9 mouse cellular contexts compared by ENCODE assay signal in the genomic region with DNA sequence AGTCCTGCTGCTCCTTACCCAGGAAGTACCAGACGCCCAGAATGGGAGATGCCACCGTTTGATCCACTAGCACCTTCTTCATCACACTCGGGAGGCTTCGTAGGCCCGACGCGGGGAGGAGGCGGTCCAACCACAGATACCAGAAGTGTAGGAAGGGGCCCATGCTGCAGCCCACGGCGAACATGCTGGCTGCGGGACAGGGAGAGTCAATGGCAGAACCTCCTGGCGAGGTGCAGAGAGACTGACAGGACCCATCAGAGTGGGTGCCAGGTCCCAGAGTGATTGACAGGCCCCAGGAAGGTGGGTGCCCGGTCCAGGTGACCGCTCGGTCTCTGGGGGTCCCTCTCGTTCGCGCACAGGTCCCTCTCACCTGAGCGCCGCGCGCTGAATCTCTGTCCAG. TPM values are rescaled to one million over a fixed set of nuclear protein-coding genes. Genes with fewer than 3 reads are reported as not detected.
DNase-seq lines count a peak whose midpoint lies in the region; ATAC-seq and TF ChIP-seq lines count a peak whose summit lies in the region.
"Had no signal": no experiment of that assay in that cellular context is flagged by ENCODE, and none has a peak within 500 bp of the region (broad histone marks: within the 10 kb centered on the region; RNA-seq: fewer than 3 reads in every experiment).

No protein-coding gene starts in this region.

- DNase-seq in kidney, adult 2 months, result no peak
- DNase-seq in kidney, postnatal 14 days, result no peak
- peak; percentile 68 for DNase-seq in MEL (ENCODE audit: low read depth, low spot score)
- no peak for DNase-seq in left cerebral cortex, postnatal 14 days (ENCODE audit: low spot score in 2 of 2)
- no peak for DNase-seq in spleen, postnatal 14 days (ENCODE audit: low spot score in 2 of 2)
- no peak for DNase-seq in kidney, postnatal 4 days

- no peaks in the 10 kb centered on the region for H3K36me3 ChIP-seq in kidney, adult 2 months (ENCODE audit: control insufficient read depth, insufficient read depth, low read length)
- peaks cover 0 to 23% of the 10 kb centered on the region in 2 experiments; a peak in 2 of 4 replicates for H3K36me3 ChIP-seq in MEL (ENCODE audit: control insufficient read depth in 1 of 2, insufficient read depth in 2 of 2, low read length in 2 of 2)
- peaks cover 22% of the 10 kb centered on the region for H3K36me3 ChIP-seq in forebrain, embryonic 13.5 days (ENCODE audit: poor library complexity, severe bottlenecking)
- peaks cover 31% of the 10 kb centered on the region for H3K36me3 ChIP-seq in liver, embryonic 15.5 days (replicated peaks)

- peak overlapping the region; percentile 100 for H3K4me2 ChIP-seq in forebrain, embryonic 13.5 days
- peak overlapping the region; percentile 99 for H3K4me2 ChIP-seq in liver, embryonic 15.5 days

- peak; percentile 23; the same call in 1 of the 2 replicates for ATAC-seq in forebrain, embryonic 13.5 days
- no peak for ATAC-seq in liver, embryonic 15.5 days (ENCODE audit: insufficient read depth)

- no peak for TF ChIP-seq RAD21 in MEL (IDR thresholded peaks at IDR 0.05; ENCODE audit: low read depth, low read length)

- peak overlapping the region; percentile 57; the same call in 1 of the 2 replicates for H3K27ac ChIP-seq in kidney, adult 2 months (ENCODE audit: insufficient read depth, low read depth, low read length)
- peak overlapping the region; percentile 36 for H3K27ac ChIP-seq in MEL (ENCODE audit: control insufficient read depth, low read depth, low read length)
- H3K27ac ChIP-seq in forebrain, embryonic 13.5 days, result peak overlapping the region; percentile 76
- peak overlapping the region; percentile 96 for H3K27ac ChIP-seq in liver, embryonic 15.5 days (replicated peaks)

- no peaks in the 10 kb centered on the region for H3K9me3 ChIP-seq in MEL (replicated peaks; ENCODE audit: insufficient read depth, low read length)
- H3K9me3 ChIP-seq in forebrain, embryonic 13.5 days (replicated peaks), result no peaks in the 10 kb centered on the region
- H3K9me3 ChIP-seq in liver, embryonic 15.5 days (replicated peaks), result no peaks in the 10 kb centered on the region

- TF ChIP-seq EP300 in MEL (IDR thresholded peaks at IDR 0.05; ENCODE audit: low read depth in 1 of 2, low read length in 2 of 2), result no peak

- H3K9ac ChIP-seq in MEL (ENCODE audit: control insufficient read depth, low read depth, low read length, poor library complexity, severe bottlenecking), result peak overlapping the region; percentile 81
- H3K9ac ChIP-seq in forebrain, embryonic 13.5 days, result peak overlapping the region; percentile 83
- peak overlapping the region; percentile 88 for H3K9ac ChIP-seq in liver, embryonic 15.5 days

- intact Hi-C loops in left cerebral cortex, postnatal 14 days (cut with DNase I), result no loop called here

- H3K4me1 ChIP-seq in kidney, adult 2 months (ENCODE audit: control insufficient read depth, insufficient read depth, low read length), result peaks cover 14% of the 10 kb centered on the region; the same call in 1 of the 2 replicates
- H3K4me1 ChIP-seq in MEL (ENCODE audit: control insufficient read depth in 1 of 2, insufficient read depth in 2 of 2, low read length in 2 of 2), result peaks cover 12 to 35% of the 10 kb centered on the region in 2 experiments
- H3K4me1 ChIP-seq in forebrain, embryonic 13.5 days, result peaks cover 48% of the 10 kb centered on the region
- H3K4me1 ChIP-seq in liver, embryonic 15.5 days (replicated peaks), result peaks cover 77% of the 10 kb centered on the region

- TF ChIP-seq POLR2A in kidney, adult 2 months (IDR thresholded peaks at IDR 0.05; ENCODE audit: low read depth, low read length), result no peak
- no peak for TF ChIP-seq POLR2A in MEL (IDR thresholded peaks at IDR 0.05; ENCODE audit: control insufficient read depth in 1 of 2, insufficient read depth in 1 of 2, low read depth in 1 of 2, low read length in 2 of 2, poor library complexity in 1 of 2)

- H3K4me3 ChIP-seq in kidney, adult 2 months (ENCODE audit: insufficient read depth, low read depth, low read length), result peak overlapping the region; percentile 69
- H3K4me3 ChIP-seq in MEL (ENCODE audit: control insufficient read depth in 1 of 2, insufficient read depth in 1 of 2, low read depth in 2 of 2, low read length in 2 of 2), result peak overlapping the region; percentile 61 to 74
- peak overlapping the region; percentile 64 for H3K4me3 ChIP-seq in forebrain, embryonic 13.5 days
- peak overlapping the region; percentile 74 for H3K4me3 ChIP-seq in liver, embryonic 15.5 days (replicated peaks)

- peaks cover 11% of the 10 kb centered on the region for H3K79me2 ChIP-seq in MEL (ENCODE audit: control insufficient read depth, insufficient read depth, low read length, poor library complexity)

- no peak for TF ChIP-seq CTCF in kidney, adult 2 months (conservative IDR thresholded peaks at IDR 0.05; ENCODE audit: insufficient read depth, insufficient read length, low read depth, low read length)
- no peak for TF ChIP-seq CTCF in MEL (IDR thresholded peaks at IDR 0.05 in 2 of 3, conservative IDR thresholded peaks at IDR 0.05 in 1 of 3; ENCODE audit: control insufficient read depth in 1 of 3, insufficient read depth in 1 of 3, low read depth in 2 of 3, low read length in 3 of 3, poor library complexity in 1 of 3, severe bottlenecking in 1 of 3)

- no peaks in the 10 kb centered on the region for H3K27me3 ChIP-seq in kidney, adult 2 months (replicated peaks; ENCODE audit: control insufficient read depth, insufficient read depth, low read length)
- no peaks in the 10 kb centered on the region for H3K27me3 ChIP-seq in MEL (ENCODE audit: control insufficient read depth in 1 of 2, insufficient read depth in 2 of 2, low read length in 2 of 2)
- no peaks in the 10 kb centered on the region for H3K27me3 ChIP-seq in forebrain, embryonic 13.5 days
- H3K27me3 ChIP-seq in liver, embryonic 15.5 days, result no peaks in the 10 kb centered on the region

- under 1% methylated on average over 22 of the region's 22 CpGs for WGBS in kidney, adult 2 months
- WGBS in forebrain, embryonic 13.5 days, result under 1% methylated on average over 22 of the region's 22 CpGs
- under 1% methylated on average over 22 of the region's 22 CpGs for WGBS in liver, embryonic 15.5 days (ENCODE audit: insufficient replicate concordance)

TF ChIP-seq in MEL, 35 proteins besides CTCF, POLR2A, EP300 and RAD21 (continues in another document):
- TF ChIP-seq POLR2AphosphoS5 (IDR thresholded peaks at IDR 0.05; ENCODE audit: borderline replicate concordance, low read depth, low read length), result no peak
- TF ChIP-seq MAZ (IDR thresholded peaks at IDR 0.05; ENCODE audit: low read depth, low read length), result no peak
- TF ChIP-seq E2F4 (IDR thresholded peaks at IDR 0.05; ENCODE audit: borderline replicate concordance, low read depth, low read length), result no peak
- no peak for TF ChIP-seq ZMIZ1 (IDR thresholded peaks at IDR 0.05; ENCODE audit: low read depth, low read length)
- TF ChIP-seq MAX (IDR thresholded peaks at IDR 0.05; ENCODE audit: low read length), result 0 out of 2 replicates have a peak, but pooled peaks have one; percentile 10
- 0 out of 2 replicates have a peak, but pooled peaks have one; percentile 2 for TF ChIP-seq ELF1 (IDR thresholded peaks at IDR 0.05; ENCODE audit: low read depth, low read length)
- no peak for TF ChIP-seq TBP (IDR thresholded peaks at IDR 0.05; ENCODE audit: low read depth, low read length)
- TF ChIP-seq POLR2AphosphoS2 (IDR thresholded peaks at IDR 0.05; ENCODE audit: low read length), result no peak

RNA-seq across cellular contexts. Expression of a gene that starts 0.4 kb away (rescaled TPM):
- polyA plus RNA-seq in kidney, adult 2 months (2012; rRNA removed), result 73.4 and 96.3 TPM in 2 replicates
- 41.9 and 52.8 TPM in 2 replicates for total RNA-seq in MEL (2012; rRNA removed)
- polyA plus RNA-seq in MEL (2012; ENCODE audit: insufficient read depth in 1 of 2, insufficient read length in 2 of 2, low read depth in 1 of 2, low replicate concordance in 2 of 2, missing spikeins in 1 of 2), result 100 to 1,000 TPM in 1 of 2 experiments, not detected in 1; 102 TPM
- 44.8 and 48.0 TPM in 2 replicates for polyA plus RNA-seq in forebrain, embryonic 13.5 days (2015; fragmentation: Nextera tagmentation; extraction: Ambion mirVana)
- polyA plus RNA-seq in liver, embryonic 15.5 days (2015; fragmentation: Nextera tagmentation; extraction: Ambion mirVana), result 34.7 and 37.8 TPM in 2 replicates
- total RNA-seq in left cerebral cortex, postnatal 14 days (2021), result 10 to 100 TPM; 36.3 to 36.5 TPM

RNA-seq across cellular contexts. Expression of a gene that starts 5.9 kb away (rescaled TPM):
- 29.7 and 31.1 TPM in 2 replicates for polyA plus RNA-seq in kidney, adult 2 months (2012; rRNA removed)
- 1.8 TPM in 2 replicates for total RNA-seq in MEL (2012; rRNA removed)
- polyA plus RNA-seq in MEL (2012; ENCODE audit: insufficient read depth in 1 of 2, insufficient read length in 2 of 2, low read depth in 1 of 2, low replicate concordance in 2 of 2, missing spikeins in 1 of 2), result 1 to 10 TPM in 1 of 2 experiments, not detected in 1; 5.6 TPM
- polyA plus RNA-seq in forebrain, embryonic 13.5 days (2015; fragmentation: Nextera tagmentation; extraction: Ambion mirVana), result 180 and 188 TPM in 2 replicates
- 2.7 and 3.5 TPM in 2 replicates for polyA plus RNA-seq in liver, embryonic 15.5 days (2015; fragmentation: Nextera tagmentation; extraction: Ambion mirVana)
- 100 to 1,000 TPM; 926 to 947 TPM for total RNA-seq in left cerebral cortex, postnatal 14 days (2021)

RNA-seq across cellular contexts. Expression of a gene that starts 16.2 kb away (rescaled TPM):
- 60.5 and 94.7 TPM in 2 replicates for polyA plus RNA-seq in kidney, adult 2 months (2012; rRNA removed)
- 23.7 and 25.4 TPM in 2 replicates for total RNA-seq in MEL (2012; rRNA removed)
- 10 to 100 TPM in 1 of 2 experiments, not detected in 1; 37.8 TPM for polyA plus RNA-seq in MEL (2012; ENCODE audit: insufficient read depth in 1 of 2, insufficient read length in 2 of 2, low read depth in 1 of 2, low replicate concordance in 2 of 2, missing spikeins in 1 of 2)
- polyA plus RNA-seq in forebrain, embryonic 13.5 days (2015; fragmentation: Nextera tagmentation; extraction: Ambion mirVana), result 84.3 and 84.6 TPM in 2 replicates
- polyA plus RNA-seq in liver, embryonic 15.5 days (2015; fragmentation: Nextera tagmentation; extraction: Ambion mirVana), result 14.7 and 16.5 TPM in 2 replicates
- total RNA-seq in left cerebral cortex, postnatal 14 days (2021), result 100 to 1,000 TPM; 162 to 174 TPM

RNA-seq across cellular contexts. Expression of a gene that starts 36.8 kb away (rescaled TPM):
- 81.6 and 113 TPM in 2 replicates for polyA plus RNA-seq in kidney, adult 2 months (2012; rRNA removed)
- total RNA-seq in MEL (2012; rRNA removed), result 0.65 and 0.75 TPM in 2 replicates
- polyA plus RNA-seq in MEL (2012; ENCODE audit: insufficient read depth in 1 of 2, insufficient read length in 2 of 2, low read depth in 1 of 2, low replicate concordance in 2 of 2, missing spikeins in 1 of 2), result 1 to 10 TPM in 1 of 2 experiments, not detected in 1; 3.0 TPM
- 0.10 TPM in 1 of 2 replicates, not detected in the other for polyA plus RNA-seq in forebrain, embryonic 13.5 days (2015; fragmentation: Nextera tagmentation; extraction: Ambion mirVana)
- polyA plus RNA-seq in liver, embryonic 15.5 days (2015; fragmentation: Nextera tagmentation; extraction: Ambion mirVana), result 1.4 and 1.9 TPM in 2 replicates
- total RNA-seq in left cerebral cortex, postnatal 14 days (2021), result 1 to 10 TPM; 1.0 to 1.7 TPM

RNA-seq across cellular contexts. Expression of a gene that starts 42.0 kb away (rescaled TPM):
- 0.61 and 0.99 TPM in 2 replicates for polyA plus RNA-seq in kidney, adult 2 months (2012; rRNA removed)
- 0.19 and 0.20 TPM in 2 replicates for total RNA-seq in MEL (2012; rRNA removed)
- polyA plus RNA-seq in MEL (2012; ENCODE audit: insufficient read depth in 1 of 2, insufficient read length in 2 of 2, low read depth in 1 of 2, low replicate concordance in 2 of 2, missing spikeins in 1 of 2), result under 1 TPM in 1 of 2 experiments, not detected in 1; 0.72 TPM
- polyA plus RNA-seq in forebrain, embryonic 13.5 days (2015; fragmentation: Nextera tagmentation; extraction: Ambion mirVana), result not detected in 2 replicates
- 0.13 and 0.35 TPM in 2 replicates for polyA plus RNA-seq in liver, embryonic 15.5 days (2015; fragmentation: Nextera tagmentation; extraction: Ambion mirVana)
- not detected for total RNA-seq in left cerebral cortex, postnatal 14 days (2021)
- total RNA-seq: common myeloid progenitor, adult 5-6 weeks had no signal

Comparison
In these comparisons a context has a peak if more than half of its experiments do, and no peak if none do; other contexts are left out.
1. H3K27ac ChIP-seq: peak in every context shown above with its lines; median percentile 96 in liver, embryonic 15.5 days; 76 in forebrain, embryonic 13.5 days; 57 in kidney, adult 2 months; 36 in MEL.